Mouse (Mus musculus) right cerebral cortex, postnatal 14 days (tissue): ENCODE measurements around the gene Hoxb8.

Source experiments
- DNase-seq: peaks from one replicate; pipeline ENCODE4 v3.0.0; 2022

The Hoxb8 gene

GRCm38 (mm10) chr11:96286739-96287385 lies 5.2 kb downstream of the Hoxb8 start:
- DNase-seq = no peak

- DNase-seq = no peak
These were observed 5.7 kb downstream of the Hoxb8 start for GRCm38 (mm10) chr11:96287411-96287810.

GRCm38 (mm10) chr11:96288455-96289221 lies 6.9 kb downstream of the Hoxb8 start:
- DNase-seq = no peak

GRCm38 (mm10) chr11:96289293-96289692 lies 7.6 kb downstream of the Hoxb8 start:
- DNase-seq = no peak

- DNase-seq = no peak
These were observed 8.1 kb downstream of the Hoxb8 start for GRCm38 (mm10) chr11:96289837-96290236.

GRCm38 (mm10) chr11:96290705-96291355 lies 9.1 kb downstream of the Hoxb8 start:
- no peak for DNase-seq

GRCm38 (mm10) chr11:96291681-96292564 lies 10.2 kb downstream of the Hoxb8 start, which contains the start of gene Hoxb6:
TSS of gene Hoxb6 (plus strand) at chr11:96292476.
- no peak for DNase-seq

GRCm38 (mm10) chr11:96292565-96293301 lies 11.0 kb downstream of the Hoxb8 start:
- DNase-seq = no peak

- DNase-seq = no peak
These were observed 11.7 kb downstream of the Hoxb8 start for GRCm38 (mm10) chr11:96293302-96293921.

GRCm38 (mm10) chr11:96294245-96295091 lies 12.8 kb downstream of the Hoxb8 start:
- DNase-seq = peak; percentile 50

GRCm38 (mm10) chr11:96295092-96295835 lies 13.6 kb downstream of the Hoxb8 start:
- DNase-seq = no peak

GRCm38 (mm10) chr11:96296997-96297396 lies 15.3 kb downstream of the Hoxb8 start:
- DNase-seq = no peak

GRCm38 (mm10) chr11:96297428-96297827 lies 15.7 kb downstream of the Hoxb8 start:
- no peak for DNase-seq

- DNase-seq = no peak
These were observed 16.4 kb downstream of the Hoxb8 start for GRCm38 (mm10) chr11:96297968-96298635.

- DNase-seq = no peak
These were observed 17.4 kb downstream of the Hoxb8 start for GRCm38 (mm10) chr11:96298895-96299667.

GRCm38 (mm10) chr11:96299781-96300180 lies 18.1 kb downstream of the Hoxb8 start:
- DNase-seq = no peak

- DNase-seq = no peak
These were observed 18.8 kb downstream of the Hoxb8 start for GRCm38 (mm10) chr11:96300354-96301063.

- DNase-seq = no peak
These were observed 19.3 kb downstream of the Hoxb8 start for GRCm38 (mm10) chr11:96301064-96301431.
